Mouse (Mus musculus): ENCODE measurements around the gene Efhd2. TPM values are rescaled to one million over a fixed set of nuclear protein-coding genes. Genes with fewer than 3 reads are reported as not detected.

Efhd2 gene
- 100 to 1,000 TPM; 125 to 131 TPM for total RNA-seq (2021)

GRCm38 (mm10) chr4:141874601-141875460, at the start of gene Efhd2:
Gene Efhd2 (minus strand): TSS chr4:141874920.
- peak; percentile 65 to 67 for DNase-seq (ENCODE audit: extremely low spot score in 1 of 2, low spot score in 1 of 2)

DNA sequence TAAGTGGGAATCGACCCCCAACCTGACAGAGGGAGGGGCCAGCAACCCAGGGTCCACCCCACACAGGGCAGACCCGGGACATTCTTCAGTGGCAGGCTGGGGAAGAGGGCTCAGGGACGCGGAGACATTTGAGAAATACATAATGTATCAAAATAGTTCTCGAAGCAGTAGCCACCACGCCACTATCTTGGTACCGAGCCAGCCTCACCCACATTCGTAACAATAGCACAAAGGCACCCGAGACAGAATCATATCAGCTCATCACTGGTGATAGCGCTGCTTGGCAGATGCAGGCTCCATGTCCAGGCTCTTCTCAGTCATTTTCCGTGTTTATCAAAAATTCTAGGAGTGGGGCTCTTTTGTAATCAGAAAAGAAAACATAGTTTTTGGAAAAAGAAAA, 49.2 kb upstream of the Efhd2 start:
- peak in 1 of 2 experiments; percentile 41 for DNase-seq (ENCODE audit: extremely low spot score in 1 of 2, low spot score in 1 of 2)

- DNase-seq (ENCODE audit: extremely low spot score in 1 of 2, low spot score in 1 of 2): no peak
Measured at GRCm38 (mm10) chr4:141920391-141920790, 45.7 kb upstream of the Efhd2 start.

GRCm38 (mm10) chr4:141917735-141918419, 43.2 kb upstream of the Efhd2 start:
- DNase-seq (ENCODE audit: extremely low spot score in 1 of 2, low spot score in 1 of 2): no peak

- DNase-seq (ENCODE audit: extremely low spot score in 1 of 2, low spot score in 1 of 2): no peak
Measured at GRCm38 (mm10) chr4:141914040-141914439, 39.3 kb upstream of the Efhd2 start.

DNA sequence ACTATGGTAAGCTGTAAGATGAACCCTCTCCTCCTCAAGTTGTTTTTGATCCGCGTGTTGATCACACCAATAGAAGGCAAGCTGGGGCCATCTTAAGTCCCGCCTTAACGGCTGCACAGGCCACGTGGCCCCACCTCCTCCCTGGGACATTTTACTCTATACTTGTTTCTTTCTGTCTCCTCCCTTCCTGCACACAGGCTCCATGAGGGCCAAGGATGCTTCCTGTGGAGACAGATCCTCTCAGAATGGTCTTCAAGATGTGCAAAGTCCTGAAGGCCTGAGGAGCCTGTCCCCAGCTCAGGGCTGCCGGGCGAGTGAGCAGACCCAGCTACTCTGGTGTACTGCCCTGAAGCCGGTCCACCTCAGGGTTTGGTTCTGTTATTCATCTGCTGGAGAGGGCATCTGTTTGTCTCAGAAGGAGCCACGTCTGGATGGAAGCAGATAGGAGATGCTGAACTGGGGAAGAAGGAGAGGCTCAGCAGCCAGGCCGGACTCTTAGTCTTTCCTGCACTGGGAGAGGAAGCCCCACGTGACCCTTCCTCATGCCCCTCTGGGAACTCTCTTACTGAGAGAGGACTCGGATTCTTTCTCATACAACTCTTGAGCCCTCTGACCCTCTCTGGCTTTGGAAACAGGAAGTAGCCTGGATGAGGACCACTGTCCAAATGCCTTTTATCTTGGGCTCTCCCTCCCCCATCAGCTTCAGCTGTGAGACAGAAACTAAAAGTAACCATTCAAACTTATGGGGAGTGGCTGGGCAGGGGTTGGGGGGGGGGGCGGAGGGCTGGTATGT, 38.7 kb upstream of the Efhd2 start:
- no peak for DNase-seq (ENCODE audit: extremely low spot score in 1 of 2, low spot score in 1 of 2)

DNA sequence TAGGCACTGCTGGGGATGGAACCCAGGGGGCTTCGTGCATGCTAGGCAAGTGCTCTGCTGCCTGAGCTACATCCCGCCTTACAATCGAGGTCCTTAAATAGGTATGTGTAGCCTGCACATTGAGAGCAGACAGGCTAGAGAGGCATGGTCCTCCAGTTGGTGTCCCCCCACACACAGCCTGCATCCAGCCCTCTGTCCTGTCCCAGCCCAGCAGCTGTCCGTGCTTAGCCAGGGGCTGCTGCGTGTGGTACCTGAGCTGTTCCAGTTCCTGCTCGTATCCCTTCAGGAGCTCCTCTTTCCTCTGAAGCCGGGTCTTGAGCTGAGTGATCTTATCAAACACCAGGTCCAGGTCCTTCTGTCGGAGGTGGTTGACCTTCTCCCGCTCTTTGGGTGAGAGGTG, 30.0 kb upstream of the Efhd2 start:
- DNase-seq (ENCODE audit: extremely low spot score in 1 of 2, low spot score in 1 of 2): no peak

GRCm38 (mm10) chr4:141902479-141902858, 27.7 kb upstream of the Efhd2 start:
- DNase-seq (ENCODE audit: extremely low spot score in 1 of 2, low spot score in 1 of 2): no peak

GRCm38 (mm10) chr4:141901711-141902478, 27.2 kb upstream of the Efhd2 start:
- DNase-seq (ENCODE audit: extremely low spot score in 1 of 2, low spot score in 1 of 2): no peak

DNA sequence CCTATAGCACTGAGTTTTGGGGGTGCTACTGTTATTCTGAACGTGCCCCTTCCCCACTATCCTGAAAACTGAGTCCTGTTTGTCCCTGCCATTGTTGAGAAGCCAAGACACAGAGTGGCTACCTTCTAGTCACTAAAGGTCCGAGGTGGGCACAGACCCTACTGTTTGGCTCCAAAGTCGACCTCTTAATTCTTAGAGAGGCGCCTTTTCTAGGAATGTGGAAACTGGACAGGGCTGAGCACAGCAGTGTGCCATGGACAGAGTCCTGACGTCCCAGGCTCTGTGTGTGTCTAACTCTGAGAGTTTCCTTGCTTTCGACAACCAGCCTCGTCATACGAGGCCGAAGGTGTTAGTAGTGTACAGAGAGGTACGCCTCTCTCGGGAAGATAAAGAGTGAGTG, 25.7 kb upstream of the Efhd2 start:
- no peak for DNase-seq (ENCODE audit: extremely low spot score in 1 of 2, low spot score in 1 of 2)

- DNase-seq (ENCODE audit: extremely low spot score in 1 of 2, low spot score in 1 of 2): no peak
Measured at GRCm38 (mm10) chr4:141899936-141900335, 25.2 kb upstream of the Efhd2 start.

DNA sequence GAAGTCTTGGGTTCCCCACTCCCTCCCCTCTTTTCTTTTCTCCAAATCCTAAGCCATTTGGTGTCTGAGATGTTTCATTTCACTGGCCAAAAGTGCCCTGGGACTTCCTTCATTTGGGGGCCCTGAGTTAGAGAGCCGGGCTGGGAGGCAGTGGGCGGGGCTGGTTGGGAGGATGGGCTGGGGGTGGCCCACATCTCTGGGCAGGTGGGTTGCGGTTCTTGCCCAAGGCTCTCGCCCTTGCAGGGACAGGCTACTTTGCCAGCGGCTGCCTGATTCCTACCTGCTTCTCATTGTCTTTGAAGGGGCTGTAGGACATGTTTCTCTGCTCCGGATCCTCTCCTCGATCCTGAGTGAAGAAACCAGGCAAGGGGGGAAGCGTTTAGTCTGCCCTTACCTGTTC, 24.2 kb upstream of the Efhd2 start:
- DNase-seq (ENCODE audit: extremely low spot score in 1 of 2, low spot score in 1 of 2): no peak

DNA sequence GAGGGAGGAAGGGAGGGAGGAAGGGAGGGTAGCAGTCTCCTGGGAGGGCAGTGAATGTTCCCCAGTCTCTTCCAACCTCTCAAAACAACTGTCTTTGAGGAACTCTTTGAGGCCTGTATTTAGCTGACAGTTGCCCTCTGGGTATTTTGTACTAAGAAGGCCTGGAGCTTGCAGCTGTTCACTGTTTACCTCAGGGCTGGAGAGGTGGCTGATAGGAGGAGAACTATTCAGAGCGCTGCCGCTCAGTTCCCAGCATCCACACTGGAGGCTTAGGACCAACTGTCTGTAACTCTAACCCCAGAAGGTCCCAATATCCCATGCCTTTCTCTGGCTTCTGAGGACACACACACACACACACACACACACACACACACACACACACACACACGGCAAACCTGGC, 23.1 kb upstream of the Efhd2 start:
- DNase-seq (ENCODE audit: extremely low spot score in 1 of 2, low spot score in 1 of 2): no peak

- DNase-seq (ENCODE audit: extremely low spot score in 1 of 2, low spot score in 1 of 2): no peak
Measured at GRCm38 (mm10) chr4:141897225-141897624, 22.5 kb upstream of the Efhd2 start.

GRCm38 (mm10) chr4:141895772-141896171, 21.1 kb upstream of the Efhd2 start:
- no peak for DNase-seq (ENCODE audit: extremely low spot score in 1 of 2, low spot score in 1 of 2)

DNA sequence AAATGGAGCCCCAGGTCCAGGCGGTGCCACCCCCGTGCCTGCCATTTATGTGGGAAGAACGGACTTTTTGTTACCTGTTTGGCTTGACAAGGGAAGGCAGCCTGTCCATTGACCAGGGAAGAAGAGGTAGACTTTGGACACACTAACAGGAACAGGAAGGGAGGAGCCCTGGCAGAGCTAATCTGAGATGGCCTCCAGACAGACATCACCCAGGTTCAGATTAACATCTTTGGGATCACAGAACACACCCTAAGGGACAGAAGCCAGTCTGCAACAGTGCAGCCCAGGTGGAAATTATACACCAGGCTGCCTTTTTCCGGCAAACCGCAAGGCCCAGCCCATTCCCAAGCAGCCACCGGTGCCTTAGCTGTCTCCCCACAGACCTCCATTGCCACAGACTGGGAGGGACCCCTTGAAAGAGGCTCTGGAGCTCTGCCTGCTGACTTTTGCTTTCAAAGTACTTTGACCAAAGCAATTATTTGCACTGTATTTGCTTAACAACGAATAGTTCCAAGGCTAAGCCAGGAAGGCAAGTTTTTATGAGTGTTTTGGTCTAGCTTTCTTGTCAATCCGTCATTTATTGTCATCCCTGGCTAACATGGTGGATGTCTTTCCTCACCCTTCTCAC, 18.6 kb upstream of the Efhd2 start:
- no peak for DNase-seq (ENCODE audit: extremely low spot score in 1 of 2, low spot score in 1 of 2)

DNA sequence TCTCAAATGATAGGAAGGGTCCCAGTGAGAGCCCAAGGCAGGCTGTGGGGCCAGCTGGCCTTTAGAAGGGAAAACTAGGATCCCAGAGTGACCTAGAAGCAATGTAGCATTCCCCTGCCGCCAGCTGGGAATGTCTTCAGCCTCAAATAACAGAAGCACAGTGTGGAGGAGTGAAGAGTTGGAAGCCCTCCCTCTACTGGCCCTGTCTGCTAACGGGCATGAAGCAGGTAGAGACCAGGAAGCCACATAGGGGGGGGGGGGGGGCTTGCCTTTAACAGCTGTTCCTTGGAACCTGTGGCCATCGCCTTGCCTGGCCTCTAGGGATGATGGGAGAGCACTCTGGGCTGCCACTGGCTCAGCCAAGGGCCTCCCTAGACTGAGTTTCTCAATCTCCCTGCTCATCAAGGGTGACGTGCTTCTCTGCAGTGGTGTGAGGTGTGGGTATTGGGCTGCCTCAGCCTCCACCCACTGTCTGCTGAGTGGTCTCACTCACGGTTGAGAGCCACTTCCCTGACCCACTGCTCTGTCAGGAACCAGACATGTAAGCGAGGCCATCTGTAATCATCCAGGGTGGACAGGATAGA, 11.8 kb upstream of the Efhd2 start:
- DNase-seq (ENCODE audit: extremely low spot score in 1 of 2, low spot score in 1 of 2): no peak

DNA sequence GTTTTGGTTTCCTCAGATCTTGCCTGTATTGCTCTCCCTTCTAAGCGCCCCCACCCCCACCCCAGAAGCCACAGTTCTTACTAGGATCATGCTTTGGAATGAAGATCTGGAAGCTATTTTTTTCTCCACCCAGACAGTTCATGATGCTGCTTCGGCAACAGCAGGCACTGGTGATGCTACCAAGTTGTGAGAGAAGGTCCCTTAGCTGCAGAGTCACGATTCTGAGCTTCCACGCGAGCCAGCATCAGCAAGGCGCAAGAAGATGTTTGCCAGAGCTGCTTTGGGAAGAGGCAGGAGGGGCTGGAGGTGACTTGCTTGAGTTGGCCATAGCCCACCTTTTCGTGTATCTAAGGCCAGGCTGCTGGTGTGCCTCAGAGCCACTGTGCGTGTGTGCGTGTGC, 10.7 kb upstream of the Efhd2 start:
- DNase-seq (ENCODE audit: extremely low spot score in 1 of 2, low spot score in 1 of 2): no peak

DNA sequence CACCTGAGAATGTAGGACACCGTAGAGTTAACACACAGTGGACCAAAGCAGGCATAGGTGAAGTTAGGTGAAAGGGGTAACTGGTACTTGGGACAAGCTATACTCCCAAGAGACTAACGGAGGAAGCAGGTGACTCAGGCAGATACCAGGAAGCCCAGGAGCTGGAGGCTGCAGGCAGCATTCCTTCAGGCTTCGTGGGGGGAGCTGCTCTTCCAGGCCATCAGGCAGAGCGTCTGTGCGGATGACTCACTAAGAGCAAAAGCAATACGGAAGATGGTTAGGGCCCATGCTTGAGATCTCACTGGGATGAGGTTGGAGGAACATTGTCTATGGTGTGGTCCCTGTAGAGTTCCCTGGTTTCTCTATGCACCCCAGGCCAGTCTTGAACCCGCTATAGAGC, 8.1 kb upstream of the Efhd2 start:
- no peak for DNase-seq (ENCODE audit: extremely low spot score in 1 of 2, low spot score in 1 of 2)

- DNase-seq (ENCODE audit: extremely low spot score in 1 of 2, low spot score in 1 of 2): no peak
Measured at GRCm38 (mm10) chr4:141881950-141882349, 7.2 kb upstream of the Efhd2 start.

Data from layer of hippocampus, postnatal 25 days (tissue).